Mouse (Mus musculus): ENCODE measurements around the gene Ahdc1.

DNA sequence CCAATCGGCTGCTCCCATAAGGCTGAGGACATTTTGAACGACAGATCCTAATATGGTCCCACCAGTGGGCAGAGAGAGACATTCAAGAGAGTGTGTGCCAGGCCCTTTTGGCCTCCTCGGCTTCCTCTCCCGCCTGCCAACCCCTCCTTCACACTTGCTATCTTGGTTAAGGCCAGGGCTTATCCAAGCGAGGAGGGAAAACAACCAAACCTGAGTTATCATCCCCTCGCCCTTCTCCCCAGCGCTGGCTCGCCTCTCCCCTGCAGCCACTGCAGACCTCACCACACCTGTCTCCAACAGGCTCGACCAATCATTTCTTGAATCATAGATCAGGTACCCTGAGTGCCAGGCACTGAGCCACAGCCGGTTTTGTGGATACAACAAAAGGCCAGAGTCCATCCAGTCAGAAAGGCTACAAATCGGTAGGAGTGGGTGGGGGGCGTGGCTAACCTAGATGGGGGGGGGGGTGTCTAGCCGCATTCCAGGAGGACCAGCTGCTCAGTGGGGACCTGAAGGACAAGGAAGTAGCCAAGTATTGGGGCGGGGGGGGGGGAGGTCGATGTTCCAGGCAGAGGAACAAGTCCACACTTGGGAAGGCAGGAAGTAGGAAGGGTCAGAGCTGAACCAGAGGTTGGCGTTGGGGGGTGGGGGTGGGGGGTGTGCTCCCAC, 92.6 kb downstream of the Ahdc1 start:
- no peak for TF ChIP-seq CTCF (IDR thresholded peaks at IDR 0.05; ENCODE audit: low read depth)
- TF ChIP-seq EP300 (optimal IDR thresholded peaks at IDR 0.05), result no peak

All from stomach, postnatal 0 days (tissue).